Mouse (Mus musculus): ENCODE data around the gene Ms4a3. TPM values are rescaled to one million over a fixed set of nuclear protein-coding genes. Genes with fewer than 3 reads are reported as not detected.

Gene Ms4a3
- total and polyA plus RNA-seq, 3 experiments: 0.34 to 0.63 (median 0.51) TPM

DNA sequence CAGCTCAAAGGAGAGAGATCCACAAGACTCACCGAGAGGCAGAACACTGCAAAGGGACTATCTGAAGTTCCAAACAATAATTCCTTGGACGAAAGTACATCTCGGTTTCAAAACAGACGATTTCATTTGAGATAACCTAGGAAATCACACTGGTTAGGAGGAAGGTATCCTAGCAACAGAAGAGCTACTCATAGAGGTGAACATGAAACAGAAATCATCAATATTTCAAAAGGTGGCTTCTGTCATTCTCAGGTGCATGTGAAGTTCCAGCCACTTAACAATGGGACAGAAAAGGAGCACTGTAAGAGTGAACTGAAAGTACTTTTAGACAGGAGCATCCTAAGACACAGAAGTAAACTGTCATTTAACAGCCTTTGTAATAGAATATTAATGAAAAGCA, 8.9 kb upstream of the Ms4a3 start:
- TF ChIP-seq MXI1 (IDR thresholded peaks at IDR 0.05; ENCODE audit: low read depth, low read length) (no peak), NELFE (IDR thresholded peaks at IDR 0.05; ENCODE audit: low read depth, low read length) (no peak), BHLHE40 (IDR thresholded peaks at IDR 0.05; ENCODE audit: low read depth, low read length) (no peak), RCOR1 (conservative IDR thresholded peaks at IDR 0.05; ENCODE audit: low read depth, low read length) (no peak), HCFC1 (IDR thresholded peaks at IDR 0.05; ENCODE audit: low read depth, low read length) (no peak), CTCF (conservative IDR thresholded peaks at IDR 0.05 in 1 of 2, IDR thresholded peaks at IDR 0.05 in 1 of 2; ENCODE audit: low read depth in 2 of 2, low read length in 2 of 2) (no peak)
- dilution Hi-C loops (cut with MboI; ENCODE audit: extremely low pct_ligation_motif_present, extremely low pct_unique_long_range_greater_than_20kb, low sequenced_read_pairs) (no loop called here), in situ Hi-C loops (cut with MboI; ENCODE audit: low pct_ligation_motif_present, low pct_unique_long_range_greater_than_20kb, low sequenced_read_pairs) (no loop called here)

DNA sequence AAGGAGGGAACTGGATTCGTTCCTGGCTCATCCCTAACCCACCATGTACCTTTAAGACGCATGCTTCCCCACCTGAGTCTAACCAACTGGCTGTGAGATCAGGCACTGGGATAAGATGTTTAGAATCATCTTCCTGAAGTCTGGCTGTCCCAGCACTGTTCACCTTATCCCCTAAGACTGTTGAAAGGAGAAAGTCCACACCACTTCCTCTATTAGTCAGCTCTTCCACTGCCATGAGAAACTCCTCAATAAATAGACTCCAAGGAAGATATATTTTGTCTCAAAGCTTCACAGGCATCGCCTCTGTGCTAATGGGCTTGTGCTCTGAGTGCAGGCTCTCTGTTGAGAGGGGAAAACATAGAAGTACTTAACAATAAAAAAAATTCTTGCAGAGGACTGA, 5.5 kb upstream of the Ms4a3 start:
- no peak overlapping the region for H3K27ac ChIP-seq (ENCODE audit: insufficient read depth, low read depth)
- TF ChIP-seq POLR2A (IDR thresholded peaks at IDR 0.05; ENCODE audit: low read depth, low read length): no peak
- no peak for TF ChIP-seq MAZ (IDR thresholded peaks at IDR 0.05; ENCODE audit: low read depth, low read length)
- TF ChIP-seq SMC3 (IDR thresholded peaks at IDR 0.05; ENCODE audit: low read depth, low read length): no peak
- no peak for TF ChIP-seq RCOR1 (conservative IDR thresholded peaks at IDR 0.05; ENCODE audit: low read depth, low read length)
- no peak for TF ChIP-seq MEF2A (IDR thresholded peaks at IDR 0.05; ENCODE audit: borderline replicate concordance, low read depth, low read length)
- peaks cover 0 to 2% of the 10 kb centered on the region in 2 experiments; a peak in 1 of 4 replicates for H3K4me1 ChIP-seq (ENCODE audit: control insufficient read depth in 1 of 2, insufficient read depth in 2 of 2)
- H3K27me3 ChIP-seq (replicated peaks): no peaks in the 10 kb centered on the region
- H3K9me3 ChIP-seq (replicated peaks; ENCODE audit: low read length): no peaks in the 10 kb centered on the region
- H3K4me2 ChIP-seq (ENCODE audit: insufficient read depth, low read depth, poor library complexity, severe bottlenecking): no peak overlapping the region
- H3K9ac ChIP-seq (ENCODE audit: insufficient read depth, low read depth): no peak overlapping the region
- dilution Hi-C loops (cut with MboI; ENCODE audit: extremely low pct_ligation_motif_present, extremely low pct_unique_long_range_greater_than_20kb, low sequenced_read_pairs) (no loop called here), in situ Hi-C loops (cut with MboI; ENCODE audit: low pct_ligation_motif_present, low pct_unique_long_range_greater_than_20kb, low sequenced_read_pairs) (no loop called here)
- no peak overlapping the region for H3K4me3 ChIP-seq (replicated peaks in 1 of 3; ENCODE audit: low read depth in 2 of 3, low read length in 2 of 3, poor library complexity in 1 of 3)
- H3K36me3 ChIP-seq (replicated peaks in 1 of 2; ENCODE audit: control insufficient read depth in 1 of 2, insufficient read depth in 1 of 2, low read length in 1 of 2): peaks cover 0 to 15% of the 10 kb centered on the region in 2 experiments
- no peaks in the 10 kb centered on the region for H3K79me2 ChIP-seq (replicated peaks; ENCODE audit: control insufficient read depth, extremely low read depth, insufficient read depth, poor library complexity, severe bottlenecking)
- DNase-seq (ENCODE audit: extremely low read depth): no peak

More for the DNA sequence above, 8.9 kb upstream of the Ms4a3 start:
- no peak overlapping the region for H3K27ac ChIP-seq (ENCODE audit: insufficient read depth, low read depth)
- peaks cover 0 to 15% of the 10 kb centered on the region in 2 experiments for H3K36me3 ChIP-seq (replicated peaks in 1 of 2; ENCODE audit: control insufficient read depth in 1 of 2, insufficient read depth in 1 of 2, low read length in 1 of 2)
- H3K4me2 ChIP-seq (ENCODE audit: insufficient read depth, low read depth, poor library complexity, severe bottlenecking): no peak overlapping the region
- H3K9me3 ChIP-seq (replicated peaks; ENCODE audit: low read length): no peaks in the 10 kb centered on the region
- H3K4me1 ChIP-seq (ENCODE audit: control insufficient read depth in 1 of 2, insufficient read depth in 2 of 2): peaks cover 0 to 2% of the 10 kb centered on the region in 2 experiments; a peak in 1 of 4 replicates
- no peaks in the 10 kb centered on the region for H3K27me3 ChIP-seq (replicated peaks)
- H3K4me3 ChIP-seq (replicated peaks in 1 of 3; ENCODE audit: low read depth in 2 of 3, low read length in 2 of 3, poor library complexity in 1 of 3): no peak overlapping the region
- H3K9ac ChIP-seq (ENCODE audit: insufficient read depth, low read depth): no peak overlapping the region
- DNase-seq (ENCODE audit: extremely low read depth): no peak
- H3K79me2 ChIP-seq (replicated peaks; ENCODE audit: control insufficient read depth, extremely low read depth, insufficient read depth, poor library complexity, severe bottlenecking): no peaks in the 10 kb centered on the region

DNA sequence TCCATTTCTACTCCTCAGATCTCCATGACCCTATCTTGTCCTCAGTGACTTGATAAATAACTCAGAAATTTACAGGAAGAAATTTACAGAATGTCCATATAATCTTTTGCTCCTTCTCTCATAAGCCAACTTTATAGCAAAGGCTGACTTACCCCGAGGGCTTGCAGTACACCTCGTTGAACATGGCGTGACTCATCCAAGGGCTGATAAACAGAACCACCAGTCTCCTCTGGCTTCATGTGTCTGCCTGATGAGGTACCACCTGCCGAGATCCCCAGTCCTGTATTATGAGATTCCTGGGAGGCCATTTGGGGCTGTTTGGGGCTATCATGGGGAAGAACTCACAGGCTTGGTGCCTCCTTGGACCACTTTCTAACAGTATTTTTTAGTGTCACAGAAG, 1.6 kb downstream of the Ms4a3 start:
- DNase-seq (ENCODE audit: extremely low read depth): no peak

More for the DNA sequence above, 1.6 kb downstream of the Ms4a3 start:
- TF ChIP-seq MEF2A (IDR thresholded peaks at IDR 0.05; ENCODE audit: borderline replicate concordance, low read depth, low read length): no peak
- TF ChIP-seq PAX5 (IDR thresholded peaks at IDR 0.05; ENCODE audit: low read length): no peak
- no peak for TF ChIP-seq CHD2 (IDR thresholded peaks at IDR 0.05; ENCODE audit: low read length)
- TF ChIP-seq NELFE (IDR thresholded peaks at IDR 0.05; ENCODE audit: low read depth, low read length): no peak
- no peak for TF ChIP-seq TCF12 (IDR thresholded peaks at IDR 0.05; ENCODE audit: low read depth, low read length)
- TF ChIP-seq IRF4 (IDR thresholded peaks at IDR 0.05; ENCODE audit: low read depth, low read length): no peak
- no peak for TF ChIP-seq SMC3 (IDR thresholded peaks at IDR 0.05; ENCODE audit: low read depth, low read length)
- TF ChIP-seq CHD1 (IDR thresholded peaks at IDR 0.05; ENCODE audit: low read depth, low read length): no peak
- TF ChIP-seq NRF1 (IDR thresholded peaks at IDR 0.05; ENCODE audit: low read depth, low read length): no peak
- no peak for TF ChIP-seq BHLHE40 (IDR thresholded peaks at IDR 0.05; ENCODE audit: low read depth, low read length)
- no peak for TF ChIP-seq RCOR1 (conservative IDR thresholded peaks at IDR 0.05; ENCODE audit: low read depth, low read length)
- TF ChIP-seq POLR2A (IDR thresholded peaks at IDR 0.05; ENCODE audit: low read depth, low read length): no peak
- TF ChIP-seq MXI1 (IDR thresholded peaks at IDR 0.05; ENCODE audit: low read depth, low read length): no peak
- no peak for TF ChIP-seq ZC3H11A (IDR thresholded peaks at IDR 0.05; ENCODE audit: low read depth, low read length)
- TF ChIP-seq UBTF (IDR thresholded peaks at IDR 0.05; ENCODE audit: low read depth, low read length): no peak
- no peak for TF ChIP-seq EP300 (IDR thresholded peaks at IDR 0.05; ENCODE audit: low read length)
- TF ChIP-seq MAZ (IDR thresholded peaks at IDR 0.05; ENCODE audit: low read depth, low read length): no peak
- TF ChIP-seq ZNF384 (IDR thresholded peaks at IDR 0.05; ENCODE audit: low read depth, low read length): no peak
- no peak for TF ChIP-seq USF2 (conservative IDR thresholded peaks at IDR 0.05; ENCODE audit: low read depth, low read length)
- no peak for TF ChIP-seq JUN (IDR thresholded peaks at IDR 0.05; ENCODE audit: insufficient read depth, low read depth, low read length)
- no peaks in the 10 kb centered on the region for H3K79me2 ChIP-seq (replicated peaks; ENCODE audit: control insufficient read depth, extremely low read depth, insufficient read depth, poor library complexity, severe bottlenecking)
- H3K27me3 ChIP-seq (replicated peaks): no peaks in the 10 kb centered on the region
- H3K4me3 ChIP-seq (replicated peaks in 1 of 3; ENCODE audit: low read depth in 2 of 3, low read length in 2 of 3, poor library complexity in 1 of 3): no peak overlapping the region
- H3K9ac ChIP-seq (ENCODE audit: insufficient read depth, low read depth): no peak overlapping the region
- no peaks in the 10 kb centered on the region for H3K4me1 ChIP-seq (ENCODE audit: control insufficient read depth in 1 of 2, insufficient read depth in 2 of 2)
- H3K9me3 ChIP-seq (replicated peaks; ENCODE audit: low read length): no peaks in the 10 kb centered on the region
- no peak overlapping the region for H3K4me2 ChIP-seq (ENCODE audit: insufficient read depth, low read depth, poor library complexity, severe bottlenecking)
- no peak overlapping the region for H3K27ac ChIP-seq (ENCODE audit: insufficient read depth, low read depth)
- dilution Hi-C loops (cut with MboI; ENCODE audit: extremely low pct_ligation_motif_present, extremely low pct_unique_long_range_greater_than_20kb, low sequenced_read_pairs) (no loop called here), in situ Hi-C loops (cut with MboI; ENCODE audit: low pct_ligation_motif_present, low pct_unique_long_range_greater_than_20kb, low sequenced_read_pairs) (no loop called here)
- H3K36me3 ChIP-seq (replicated peaks in 1 of 2; ENCODE audit: control insufficient read depth in 1 of 2, insufficient read depth in 1 of 2, low read length in 1 of 2): no peaks in the 10 kb centered on the region
